Mouse (Mus musculus): ENCODE results near the gene Tesmin. TPM values are rescaled to one million over a fixed set of nuclear protein-coding genes. Genes with fewer than 3 reads are reported as not detected.

The Tesmin gene
- polyA plus RNA-seq, 1 experiment: 0.10 TPM

GRCm38 (mm10) chr19:3436840-3437239 lies 48.2 kb downstream of the Tesmin start:
- DNase-seq (ENCODE audit: extremely low spot score in 1 of 2, low spot score in 1 of 2): no peak

GRCm38 (mm10) chr19:3437980-3438379 lies 49.3 kb downstream of the Tesmin start:
- DNase-seq (ENCODE audit: extremely low spot score in 1 of 2, low spot score in 1 of 2): no peak

- DNase-seq (ENCODE audit: extremely low spot score in 1 of 2, low spot score in 1 of 2): no peak
Measured at GRCm38 (mm10) chr19:3440667-3441066, 52.0 kb downstream of the Tesmin start.

GRCm38 (mm10) chr19:3441092-3441491 lies 52.4 kb downstream of the Tesmin start:
- DNase-seq (ENCODE audit: extremely low spot score in 1 of 2, low spot score in 1 of 2): no peak

GRCm38 (mm10) chr19:3447348-3447747 lies 58.7 kb downstream of the Tesmin start:
- no peak for DNase-seq (ENCODE audit: extremely low spot score in 1 of 2, low spot score in 1 of 2)

- DNase-seq (ENCODE audit: extremely low spot score in 1 of 2, low spot score in 1 of 2): no peak
Measured at GRCm38 (mm10) chr19:3449248-3449647, 60.6 kb downstream of the Tesmin start.

GRCm38 (mm10) chr19:3450714-3451113 lies 62.1 kb downstream of the Tesmin start:
- no peak for DNase-seq (ENCODE audit: extremely low spot score in 1 of 2, low spot score in 1 of 2)

- DNase-seq (ENCODE audit: extremely low spot score in 1 of 2, low spot score in 1 of 2): peak; percentile 65 to 92
Measured at GRCm38 (mm10) chr19:3451170-3451569, 62.5 kb downstream of the Tesmin start.

GRCm38 (mm10) chr19:3451649-3452048 lies 63.0 kb downstream of the Tesmin start:
- DNase-seq (ENCODE audit: extremely low spot score in 1 of 2, low spot score in 1 of 2): no peak

Other genes with a start within 250 kb of the Tesmin start
- gene Mrpl21, start 106.0 kb upstream of the Tesmin start, polyA plus RNA-seq (2012; rRNA removed): 53.9 and 56.7 TPM in 2 replicates
- 7.0 and 8.2 TPM in 2 replicates for gene Ighmbp2, start 105.8 kb upstream of the Tesmin start, polyA plus RNA-seq (2012; rRNA removed)
- 22.6 and 25.1 TPM in 2 replicates for gene Cpt1a, start 66.5 kb upstream of the Tesmin start, polyA plus RNA-seq (2012; rRNA removed)
- 8.7 and 10.8 TPM in 2 replicates for gene Gal, start 25.7 kb downstream of the Tesmin start, polyA plus RNA-seq (2012; rRNA removed)
- gene Ppp6r3, start 186.9 kb downstream of the Tesmin start, polyA plus RNA-seq (2012; rRNA removed): 85.6 and 88.1 TPM in 2 replicates

All from frontal cortex, adult 2 months (tissue).